Mouse (Mus musculus) CD8-positive naive resting alpha-beta T cell, adult 2 months (primary cell): ENCODE measurements at regions not wholly inside any gene's neighbourhood (a gene's known extent, or its start where the extent isn't known, plus 50 kb on each side); places are given as distances from the start of the nearest gene placed in this dataset.

Experiments used
- DNase-seq, 2 experiments: peaks; one replicate each; pipeline ENCODE4 v3.0.0; 2022; ENCODE audit warnings: low read depth in 2 of 2, low spot score in 2 of 2

DNA sequence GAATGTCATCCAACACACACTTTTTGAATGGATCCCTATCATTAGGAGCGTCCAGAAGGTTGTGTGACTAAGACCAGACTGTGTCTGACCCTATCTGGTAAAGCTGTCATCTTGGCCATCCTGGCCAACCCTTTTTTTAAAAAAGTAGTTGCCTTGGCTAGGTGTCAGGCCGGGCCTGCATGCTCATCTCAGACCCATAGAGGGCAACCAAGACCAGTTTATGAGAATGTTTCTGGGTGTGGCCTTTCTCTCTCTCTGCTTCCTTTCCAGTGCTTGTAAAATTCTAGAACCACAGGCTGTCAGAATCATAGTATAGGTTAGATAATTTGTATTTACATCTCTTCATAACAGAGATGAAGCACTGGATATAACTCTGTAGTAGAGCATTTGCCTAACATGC is 62.8 kb upstream of the Las1l start:
- peak; percentile 36 to 69 for DNase-seq

DNA sequence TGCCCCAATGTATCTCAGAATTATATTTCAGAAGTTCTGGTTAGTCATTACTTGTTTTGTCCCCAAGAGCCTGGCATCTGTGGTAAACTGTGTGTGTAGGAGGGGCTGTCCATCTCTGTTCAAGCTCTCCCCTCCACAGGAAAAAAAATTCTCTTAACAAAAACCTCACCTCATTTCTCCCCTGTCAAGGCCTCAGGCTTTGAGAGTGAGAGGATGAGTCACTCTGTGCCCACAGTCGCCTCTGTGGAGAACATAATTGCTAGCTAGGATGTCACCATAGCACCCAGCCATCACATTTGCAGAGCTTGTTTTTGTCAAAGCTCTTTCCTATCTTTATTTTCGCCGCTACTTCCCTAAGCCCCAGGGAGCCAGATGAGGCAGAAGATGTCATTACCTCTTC is 63.6 kb upstream of the Las1l start:
- no peak for DNase-seq

DNA sequence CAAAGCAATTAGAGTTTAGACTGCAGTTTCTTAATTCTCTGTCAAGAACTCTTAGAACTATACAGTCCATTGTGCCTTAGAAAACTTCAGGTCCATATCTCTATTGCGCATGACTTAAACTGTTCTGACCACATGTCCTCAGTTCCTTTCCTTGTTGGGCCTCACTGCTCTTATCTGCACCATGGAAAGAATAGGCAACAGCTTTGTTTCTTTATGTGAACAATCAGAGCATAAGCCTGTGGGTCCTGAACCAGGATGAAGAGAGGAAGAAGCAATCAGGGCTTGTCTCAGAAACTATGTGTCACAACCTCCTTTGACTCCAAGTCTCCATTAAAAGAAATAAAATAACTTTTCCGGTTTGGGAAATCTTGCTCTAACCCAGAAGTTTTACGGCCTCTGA is 68.6 kb upstream of the Las1l start:
- no peak for DNase-seq

DNA sequence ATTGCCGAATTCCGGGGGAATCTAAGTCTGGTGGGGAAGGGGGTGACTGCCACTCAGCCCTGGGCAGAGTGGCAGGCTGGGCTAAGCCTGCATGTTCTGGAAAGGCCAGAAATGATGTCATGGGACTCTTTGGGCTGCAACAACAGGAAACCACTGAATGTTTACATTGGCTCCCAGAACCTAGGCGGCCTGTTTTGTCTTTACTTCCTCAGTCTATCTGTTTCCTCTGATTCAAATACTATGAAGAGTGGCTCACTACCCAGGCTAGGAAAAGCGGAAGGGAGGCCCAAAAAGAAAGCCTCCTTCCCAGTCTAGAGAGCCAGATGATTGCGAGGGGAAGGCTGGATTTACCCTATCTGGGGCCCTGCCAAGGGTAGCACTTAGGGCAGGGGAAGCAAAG is 69.1 kb upstream of the Las1l start:
- peak; percentile 16 to 33 for DNase-seq

DNA sequence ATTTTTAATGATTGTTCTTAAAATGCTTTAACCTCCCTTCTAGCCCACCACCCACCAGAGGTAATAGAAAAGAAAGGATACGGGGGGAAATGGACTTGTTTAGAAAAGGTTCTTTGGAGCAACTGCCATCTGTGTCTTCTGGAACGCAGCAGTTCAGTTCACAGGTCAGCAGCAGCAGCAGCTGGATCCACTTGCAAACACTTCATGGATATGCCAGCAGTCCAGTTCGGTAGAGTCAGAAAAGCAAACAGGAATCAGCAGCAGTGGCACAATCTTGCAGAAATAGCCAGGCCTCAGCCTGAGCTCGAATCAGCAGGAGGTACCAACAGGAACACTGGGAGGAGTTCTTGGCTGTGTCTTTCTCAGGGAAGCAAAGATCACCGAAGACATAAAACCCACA is 64.3 kb upstream of the Msn start:
- no peak for DNase-seq

DNA sequence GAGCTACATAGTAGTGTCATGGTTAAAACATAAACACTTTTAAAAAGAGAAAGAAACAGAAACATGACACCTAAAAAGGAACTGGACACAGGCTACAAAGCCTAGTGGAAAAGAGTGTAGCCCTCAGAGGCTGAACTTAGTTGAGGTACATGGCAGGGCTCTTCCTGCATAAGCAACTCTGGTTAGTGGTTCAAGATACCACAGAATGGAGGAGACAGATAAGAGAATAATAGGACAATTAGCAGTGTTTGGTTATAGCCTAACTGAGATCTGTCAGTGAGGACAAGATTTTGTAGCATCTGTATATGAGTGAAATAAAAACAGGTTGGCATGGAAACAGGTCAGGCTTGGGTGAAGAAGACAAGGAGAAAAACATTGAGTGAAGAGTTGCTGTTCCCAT is 60.5 kb upstream of the Msn start:
- DNase-seq: no peak

DNA sequence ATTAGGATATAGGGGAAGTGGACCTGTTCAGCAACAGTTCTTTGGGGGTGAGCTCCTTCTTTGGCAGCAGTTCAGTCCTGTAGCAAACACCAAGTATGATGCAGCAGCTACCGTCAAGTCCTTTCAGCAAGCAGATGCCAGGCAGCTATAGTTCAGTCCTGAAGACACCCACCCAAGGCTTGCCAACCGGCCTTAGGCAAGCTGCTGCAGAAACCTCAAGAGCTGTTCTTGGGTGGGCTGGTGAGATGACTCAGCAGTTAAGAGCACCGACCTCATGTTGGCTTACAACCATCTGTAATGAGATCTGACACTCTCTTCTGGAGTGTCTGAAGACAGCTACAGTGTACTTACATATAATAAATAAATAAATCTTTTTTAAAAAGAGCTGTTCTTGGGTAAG is 53.6 kb upstream of the Msn start:
- DNase-seq: no peak
